In genomic region chr2:163800832-163801231, GRCm38 (mm10) we compare ENCODE assay signal across 9 mouse cellular contexts. TPM values are rescaled to one million over a fixed set of nuclear protein-coding genes. Genes with fewer than 3 reads are reported as not detected.
A peak's percentile ranks its signal among the peaks of the same experiment; 100 is the strongest.
DNase-seq lines count a peak whose midpoint lies in the region; ATAC-seq lines count a peak whose summit lies in the region.
"Had no signal": no experiment of that assay in that cellular context is flagged by ENCODE, and none has a peak within 500 bp of the region (broad histone marks: within the 10 kb centered on the region; RNA-seq: fewer than 3 reads in every experiment).

No protein-coding gene starts in this region.

- H3K4me3 ChIP-seq in kidney, embryonic 16.5 days (ENCODE audit: low read length) = no peak overlapping the region

- no peaks in the 10 kb centered on the region for H3K36me3 ChIP-seq in kidney, embryonic 16.5 days (ENCODE audit: insufficient read depth, low read length)

- no peak overlapping the region for H3K27ac ChIP-seq in kidney, embryonic 16.5 days (ENCODE audit: low read length)

- DNase-seq in kidney, adult 9 months = peak; percentile 11
- DNase-seq in gastrocnemius, adult 18-20 months (ENCODE audit: low spot score) = peak; percentile 61
- no peak for DNase-seq in layer of hippocampus, adult 8-10 months (ENCODE audit: low spot score in 2 of 2)
- no peak for DNase-seq in MN1 (ENCODE audit: low spot score)
- no peak for DNase-seq in cerebellum, adult 18-20 months

- H3K9me3 ChIP-seq in kidney, embryonic 16.5 days (ENCODE audit: low read length) = no peaks in the 10 kb centered on the region

- 27% methylated on average over 3 of the region's 3 CpGs for WGBS in kidney, embryonic 16.5 days

- no peak overlapping the region for H3K9ac ChIP-seq in kidney, embryonic 16.5 days (replicated peaks; ENCODE audit: low read length)

- H3K27me3 ChIP-seq in kidney, embryonic 16.5 days (ENCODE audit: insufficient read depth, low read length) = no peaks in the 10 kb centered on the region

- ATAC-seq in kidney, embryonic 16.5 days (ENCODE audit: low FRiP score, low TSS enrichment) = no peak
- peak; percentile 74 for ATAC-seq in CD4-positive, CD25-positive, alpha-beta regulatory T cell, adult 4 months
- peak; percentile 59 for ATAC-seq in megakaryocyte, adult 5-6 weeks (ENCODE audit: poor library complexity, severe bottlenecking)

- H3K4me2 ChIP-seq in kidney, embryonic 16.5 days (replicated peaks; ENCODE audit: low read depth, low read length) = no peak overlapping the region

- H3K4me1 ChIP-seq in kidney, embryonic 16.5 days (ENCODE audit: insufficient read depth, low read length) = no peaks in the 10 kb centered on the region

RNA-seq across cellular contexts. Expression of gene Ccn5, which starts 19.8 kb away (rescaled TPM):
- polyA plus RNA-seq in kidney, embryonic 16.5 days (2015; fragmentation: Nextera tagmentation; extraction: Ambion mirVana) = 0.23 and 0.39 TPM in 2 replicates
- not detected for polyA plus RNA-seq in CD4-positive, CD25-positive, alpha-beta regulatory T cell, adult 4 months (2017; shearing (Covaris generic))
- under 1 TPM; 0.82 to 0.95 TPM for total RNA-seq in gastrocnemius, adult 18-20 months (2021)
- total RNA-seq in megakaryocyte, adult 5-6 weeks (2015) = 0.27 TPM in 1 of 2 replicates, not detected in the other
- total RNA-seq in megakaryocyte, adult 5-6 weeks (2017) = 0.59 and 1.5 TPM in 2 replicates
- under 1 TPM in 2 of 4 experiments, not detected in 2; 0.29 to 0.61 TPM for total RNA-seq in layer of hippocampus, adult 8-10 months (2022)

RNA-seq across cellular contexts. Expression of gene Ada, which starts 50.8 kb away (rescaled TPM):
- polyA plus RNA-seq in kidney, embryonic 16.5 days (2015; fragmentation: Nextera tagmentation; extraction: Ambion mirVana) = 11.7 and 13.3 TPM in 2 replicates
- 10 to 100 TPM in 1 of 2 experiments, 1 to 10 TPM in 1; 9.2 to 13.8 TPM for polyA plus RNA-seq in CD4-positive, CD25-positive, alpha-beta regulatory T cell, adult 4 months (2017; shearing (Covaris generic))
- total RNA-seq in gastrocnemius, adult 18-20 months (2021) = under 1 TPM; 0.26 to 0.43 TPM
- total RNA-seq in megakaryocyte, adult 5-6 weeks (2015) = 3.7 and 5.3 TPM in 2 replicates
- 6.1 and 7.6 TPM in 2 replicates for total RNA-seq in megakaryocyte, adult 5-6 weeks (2017)
- total RNA-seq in layer of hippocampus, adult 8-10 months (2022) = 1 to 10 TPM in 3 of 4 experiments, under 1 TPM in 1; 0.73 to 1.6 (median 1.5) TPM

RNA-seq across cellular contexts. Expression of gene Kcnk15, which starts 52.6 kb away (rescaled TPM):
- not detected in 2 replicates for polyA plus RNA-seq in kidney, embryonic 16.5 days (2015; fragmentation: Nextera tagmentation; extraction: Ambion mirVana)
- polyA plus RNA-seq in CD4-positive, CD25-positive, alpha-beta regulatory T cell, adult 4 months (2017; shearing (Covaris generic)) = not detected
- not detected for total RNA-seq in gastrocnemius, adult 18-20 months (2021)
- total RNA-seq in megakaryocyte, adult 5-6 weeks (2015) = not detected in 2 replicates
- total RNA-seq in megakaryocyte, adult 5-6 weeks (2017) = not detected in 2 replicates
- not detected for total RNA-seq in layer of hippocampus, adult 8-10 months (2022)
- polyA plus RNA-seq: heart, embryonic 14.5 days had no signal

Comparison
In these comparisons a context has a peak if more than half of its experiments do, and no peak if none do; other contexts are left out.
1. DNase-seq: peak in kidney, adult 9 months (single experiment) and gastrocnemius, adult 18-20 months (single experiment); none in layer of hippocampus, adult 8-10 months (0 of 2), MN1 (single experiment) and cerebellum, adult 18-20 months (0 of 2).